Mouse (Mus musculus) stomach, embryonic 15.5 days (tissue): ENCODE data around the gene Il17c. TPM values are rescaled to one million over a fixed set of nuclear protein-coding genes. Genes with fewer than 3 reads are reported as not detected.

Experiments used
- ATAC-seq: fragments of 200-750 bp; cut with Nextera tagmentation; 2 replicates; pipeline ENCODE4 v1.8.0; 2017; ENCODE audit warnings: low read depth, moderate number of reproducible peaks, moderate TSS enrichment; ENCODE audit not compliant: insufficient read depth, low FRiP score
- H3K27ac ChIP-seq: fragments of 300-500 bp; sonication (generic); 2 replicates; pipeline ENCODE4 v1.5.1; 2015; ENCODE audit warnings: mild to moderate bottlenecking, inconsistent platforms
- H3K27me3 ChIP-seq: fragments of 300-500 bp; sonication (generic); replicated peaks from 2 replicates; pipeline ENCODE4 v1.6.1; 2015; ENCODE audit warnings: inconsistent platforms
- H3K36me3 ChIP-seq: fragments of 300-500 bp; sonication (generic); 2 replicates; pipeline ENCODE4 v1.6.1; 2015; ENCODE audit warnings: inconsistent platforms
- H3K4me1 ChIP-seq: fragments of 300-500 bp; sonication (generic); 2 replicates; pipeline ENCODE4 v1.6.1; 2015; ENCODE audit warnings: inconsistent platforms
- H3K4me2 ChIP-seq: fragments of 300-500 bp; sonication (generic); 2 replicates; pipeline ENCODE4 v1.6.1; 2015; ENCODE audit warnings: mild to moderate bottlenecking, inconsistent platforms
- H3K4me3 ChIP-seq: fragments of 300-500 bp; sonication (generic); replicated peaks from 2 replicates; pipeline ENCODE4 v1.5.1; 2015; ENCODE audit warnings: inconsistent platforms
- H3K9ac ChIP-seq: fragments of 300-500 bp; sonication (generic); 2 replicates; pipeline ENCODE4 v1.6.1; 2015; ENCODE audit warnings: inconsistent platforms
- H3K9me3 ChIP-seq: fragments of 300-500 bp; sonication (generic); 2 replicates; pipeline ENCODE4 v1.6.1; 2016; ENCODE audit warnings: inconsistent platforms
- WGBS: fragments of 180-500 bp; shearing (Covaris S2); methylation state at CpG from one replicate; pipeline ENCODE4 v1.1.7; 2015; 5-methylcytosine and 5-hydroxymethylcytosine counted together
- microRNA-seq: library from miRNA; unstranded; fragments of <30 nt; microRNA quantifications from one replicate; pipeline ENCODE4, GENCODE M21; 2016
- polyA plus RNA-seq: library from polyadenylated mRNA; unstranded; fragments of >200 nt; fragmentation: Nextera tagmentation; extraction: Ambion mirVana; gene quantifications from 2 replicates; pipeline ENCODE4 v1.2.1, GENCODE M21; 2015

The Il17c gene
- polyA plus RNA-seq, 1 experiment from 2014 or later = not detected

GRCm38 (mm10) chr8:122461473-122462148, 39.8 kb downstream of the Il17c start:
- H3K27me3 ChIP-seq = peaks cover 27% of the 10 kb centered on the region
- WGBS = 60% methylated on average over 11 of the region's 11 CpGs

GRCm38 (mm10) chr8:122462510-122462909, 40.7 kb downstream of the Il17c start:
- no peak overlapping the region for H3K4me3 ChIP-seq
- H3K27me3 ChIP-seq = peaks cover 27% of the 10 kb centered on the region
- H3K36me3 ChIP-seq = peaks cover 6% of the 10 kb centered on the region
- no peaks in the 10 kb centered on the region for H3K9me3 ChIP-seq
- 71% methylated on average over 8 of the region's 8 CpGs for WGBS
- no peak overlapping the region for H3K4me2 ChIP-seq
- no peak overlapping the region for H3K27ac ChIP-seq
- no peak for ATAC-seq
- peaks cover 23% of the 10 kb centered on the region for H3K4me1 ChIP-seq
- H3K9ac ChIP-seq = no peak overlapping the region

More at GRCm38 (mm10) chr8:122461473-122462148, 39.8 kb downstream of the Il17c start:
- Histone ChIP-seq H3K4me3 (no peak overlapping the region), H3K27ac (no peak overlapping the region), H3K36me3 (peaks cover 1% of the 10 kb centered on the region), H3K4me1 (peaks cover 23% of the 10 kb centered on the region), H3K9me3 (no peaks in the 10 kb centered on the region), H3K4me2 (no peak overlapping the region), H3K9ac (no peak overlapping the region)
- no peak for ATAC-seq

- no peak overlapping the region for H3K4me2 ChIP-seq
- no peak overlapping the region for H3K4me3 ChIP-seq
- H3K9me3 ChIP-seq = no peaks in the 10 kb centered on the region
- ATAC-seq = no peak
- peaks cover 6% of the 10 kb centered on the region for H3K36me3 ChIP-seq
- no peak overlapping the region for H3K9ac ChIP-seq
- peaks cover 23% of the 10 kb centered on the region for H3K27me3 ChIP-seq
- peaks cover 23% of the 10 kb centered on the region for H3K4me1 ChIP-seq
- no peak overlapping the region for H3K27ac ChIP-seq
- 36% methylated on average over 12 of the region's 12 CpGs for WGBS
Measured at GRCm38 (mm10) chr8:122463651-122464640, 42.1 kb downstream of the Il17c start.

GRCm38 (mm10) chr8:122464985-122465384, 43.2 kb downstream of the Il17c start:
- peaks cover 11% of the 10 kb centered on the region for H3K36me3 ChIP-seq
- no peak overlapping the region for H3K9ac ChIP-seq
- H3K4me3 ChIP-seq = no peak overlapping the region
- ATAC-seq = no peak
- H3K27ac ChIP-seq = no peak overlapping the region
- H3K9me3 ChIP-seq = no peaks in the 10 kb centered on the region
- WGBS = 63% methylated on average over 7 of the region's 7 CpGs
- no peak overlapping the region for H3K4me2 ChIP-seq
- peaks cover 15% of the 10 kb centered on the region for H3K27me3 ChIP-seq
- peaks cover 21% of the 10 kb centered on the region for H3K4me1 ChIP-seq

- Histone ChIP-seq H3K9me3 (no peaks in the 10 kb centered on the region), H3K9ac (no peak overlapping the region), H3K27ac (no peak overlapping the region), H3K27me3 (no peaks in the 10 kb centered on the region), H3K4me2 (no peak overlapping the region), H3K36me3 (peaks cover 12% of the 10 kb centered on the region), H3K4me3 (no peak overlapping the region), H3K4me1 (peaks cover 4% of the 10 kb centered on the region; the same call in 1 of the 2 replicates)
- WGBS = 92% methylated on average over 13 of the region's 13 CpGs
- ATAC-seq = no peak
Measured at GRCm38 (mm10) chr8:122467816-122468215, 46.0 kb downstream of the Il17c start.

GRCm38 (mm10) chr8:122469407-122469806, 47.6 kb downstream of the Il17c start:
- H3K27ac ChIP-seq = no peak overlapping the region
- 76% methylated on average over 6 of the region's 6 CpGs for WGBS
- H3K36me3 ChIP-seq = peaks cover 12% of the 10 kb centered on the region
- no peak overlapping the region for H3K9ac ChIP-seq
- no peak for ATAC-seq
- 0 out of 2 replicates have a peak, but pooled peaks cover 6% of the 10 kb centered on the region for H3K4me1 ChIP-seq
- H3K4me2 ChIP-seq = no peak overlapping the region
- no peaks in the 10 kb centered on the region for H3K27me3 ChIP-seq
- H3K4me3 ChIP-seq = no peak overlapping the region
- no peaks in the 10 kb centered on the region for H3K9me3 ChIP-seq

- ATAC-seq = no peak
- Histone ChIP-seq H3K9ac (no peak overlapping the region), H3K9me3 (no peaks in the 10 kb centered on the region), H3K36me3 (peaks cover 12% of the 10 kb centered on the region), H3K4me1 (peaks cover 12% of the 10 kb centered on the region), H3K4me3 (no peak overlapping the region), H3K4me2 (no peak overlapping the region), H3K27ac (no peak overlapping the region), H3K27me3 (no peaks in the 10 kb centered on the region)
- 84% methylated on average over 10 of the region's 10 CpGs for WGBS
Measured at GRCm38 (mm10) chr8:122469965-122470364, 48.1 kb downstream of the Il17c start.

- WGBS = 81% methylated on average over 5 of the region's 5 CpGs
Measured at GRCm38 (mm10) chr8:122470691-122471090, 48.9 kb downstream of the Il17c start.

More at GRCm38 (mm10) chr8:122470691-122471090, 48.9 kb downstream of the Il17c start:
- Histone ChIP-seq H3K4me1 (peaks cover 15% of the 10 kb centered on the region), H3K4me3 (no peak overlapping the region), H3K27me3 (no peaks in the 10 kb centered on the region), H3K36me3 (peaks cover 12% of the 10 kb centered on the region), H3K9ac (no peak overlapping the region), H3K27ac (no peak overlapping the region), H3K4me2 (no peak overlapping the region), H3K9me3 (no peaks in the 10 kb centered on the region)
- ATAC-seq = no peak

Small RNA genes lying within 50 kb of the gene (microRNA-seq; reads per million reads assigned to microRNA genes)
- not detected for gene Gm24366

Other genes starting within 250 kb of the Il17c start
- 5.6 and 5.7 TPM in 2 replicates for gene Zfpm1, start 139.9 kb upstream of the Il17c start, polyA plus RNA-seq
- not detected in 2 replicates for gene Trhr2, start 61.3 kb upstream of the Il17c start, polyA plus RNA-seq
- gene Zc3h18, start 45.4 kb upstream of the Il17c start, polyA plus RNA-seq = 48.7 and 48.9 TPM in 2 replicates
- 238 and 267 TPM in 2 replicates for gene Cyba, start 10.9 kb downstream of the Il17c start, polyA plus RNA-seq
- gene Mvd, start 21.4 kb downstream of the Il17c start, polyA plus RNA-seq = 38.7 and 43.7 TPM in 2 replicates
- gene Snai3, start 38.7 kb downstream of the Il17c start, polyA plus RNA-seq = 0.31 and 0.70 TPM in 2 replicates
- gene Rnf166, start 54.0 kb downstream of the Il17c start, polyA plus RNA-seq = 35.1 and 38.5 TPM in 2 replicates
- gene Ctu2, start 54.1 kb downstream of the Il17c start, polyA plus RNA-seq = 44.8 and 45.6 TPM in 2 replicates
- gene Piezo1, start 129.3 kb downstream of the Il17c start, polyA plus RNA-seq = 12.8 and 16.3 TPM in 2 replicates
- 34.9 and 37.0 TPM in 2 replicates for gene Cdt1, start 146.0 kb downstream of the Il17c start, polyA plus RNA-seq
- gene Aprt, start 154.9 kb downstream of the Il17c start, polyA plus RNA-seq = 354 and 399 TPM in 2 replicates
- 11.9 and 13.1 TPM in 2 replicates for gene Galns, start 189.4 kb downstream of the Il17c start, polyA plus RNA-seq
- gene Trappc2l, start 189.6 kb downstream of the Il17c start, polyA plus RNA-seq = 49.7 and 61.8 TPM in 2 replicates
- gene Pabpn1l, start 200.7 kb downstream of the Il17c start, polyA plus RNA-seq = 0.12 TPM in 1 of 2 replicates, not detected in the other